Mouse (Mus musculus) limb, embryonic 11.5 days (tissue): ENCODE data around the gene Lsm14a. TPM values are rescaled to one million over a fixed set of nuclear protein-coding genes. Genes with fewer than 3 reads are reported as not detected.

Experiments
- ATAC-seq: fragments of 200-750 bp; cut with Nextera tagmentation; 2 replicates; pipeline ENCODE4 v1.8.0; 2017; ENCODE audit warnings: low read depth; ENCODE audit not compliant: insufficient number of reproducible peaks, low FRiP score, low TSS enrichment
- DNase-seq: peaks from one replicate; pipeline ENCODE4 v3.0.0-alpha.2; 2015; ENCODE audit warnings: low spot score
- H3K27ac ChIP-seq: fragments of 300-500 bp; sonication (generic); replicated peaks from 2 replicates; pipeline ENCODE4 v1.5.1; 2014; ENCODE audit warnings: low read depth, mild to moderate bottlenecking, low read length
- H3K27me3 ChIP-seq: fragments of 300-500 bp; sonication (generic); 2 replicates; pipeline ENCODE4 v1.6.1; 2014; ENCODE audit warnings: mild to moderate bottlenecking, low read length, mixed read lengths; ENCODE audit not compliant: control insufficient read depth, insufficient read depth
- H3K36me3 ChIP-seq: fragments of 300-500 bp; sonication (generic); 2 replicates; pipeline ENCODE4 v1.6.1; 2014; ENCODE audit warnings: mild to moderate bottlenecking, low read length, moderate library complexity, mixed read lengths; ENCODE audit not compliant: control insufficient read depth, insufficient read depth
- H3K4me1 ChIP-seq: fragments of 300-500 bp; sonication (generic); 2 replicates; pipeline ENCODE4 v1.6.1; 2014; ENCODE audit warnings: low read length, mixed read lengths; ENCODE audit not compliant: control insufficient read depth, insufficient read depth
- H3K4me2 ChIP-seq: fragments of 300-500 bp; sonication (generic); 2 replicates; pipeline ENCODE4 v1.6.1; 2014; ENCODE audit warnings: low read depth, mild to moderate bottlenecking, moderate library complexity; ENCODE audit not compliant: severe bottlenecking
- H3K4me3 ChIP-seq: fragments of 300-500 bp; sonication (generic); 2 replicates; pipeline ENCODE4 v1.5.1; 2014; ENCODE audit warnings: low read depth, low read length
- H3K9ac ChIP-seq: fragments of 300-500 bp; sonication (generic); 2 replicates; pipeline ENCODE4 v1.6.1; 2014; ENCODE audit warnings: mild to moderate bottlenecking, low read length
- H3K9me3 ChIP-seq: fragments of 300-500 bp; sonication (generic); 2 replicates; pipeline ENCODE4 v1.6.1; 2016; ENCODE audit warnings: low read length; ENCODE audit not compliant: control insufficient read depth
- WGBS: fragments of 180-500 bp; shearing (Covaris S2); extraction: QIAGEN DNeasy Blood & Tissue Kit; methylation state at CpG from one replicate; pipeline ENCODE4 v1.1.7; 2014; 5-methylcytosine and 5-hydroxymethylcytosine counted together
- polyA plus RNA-seq: library from polyadenylated mRNA; unstranded; fragments of >200 nt; fragmentation: Nextera tagmentation; extraction: Ambion mirVana; gene quantifications from 2 replicates; pipeline ENCODE4 v1.2.1, GENCODE M21; 2014

Gene Lsm14a
- polyA plus RNA-seq, 1 experiment from 2014 or later, result 70.5 TPM

GRCm38 (mm10) chr7:34395761-34396160 lies 2.6 kb upstream of the Lsm14a start:
- DNase-seq, result no peak
- Histone ChIP-seq H3K4me1 (0 out of 2 replicates have a peak, but pooled peaks cover 2% of the 10 kb centered on the region), H3K4me3 (no peak overlapping the region), H3K27me3 (no peaks in the 10 kb centered on the region), H3K9me3 (no peaks in the 10 kb centered on the region), H3K4me2 (no peak overlapping the region), H3K36me3 (no peaks in the 10 kb centered on the region), H3K9ac (no peak overlapping the region), H3K27ac (no peak overlapping the region)
- no peak for ATAC-seq
- 68% methylated on average over 6 of the region's 6 CpGs for WGBS

- no peak for ATAC-seq
- DNase-seq, result no peak
- Histone ChIP-seq H3K9ac (no peak overlapping the region), H3K36me3 (no peaks in the 10 kb centered on the region), H3K27me3 (no peaks in the 10 kb centered on the region), H3K9me3 (no peaks in the 10 kb centered on the region), H3K27ac (no peak overlapping the region), H3K4me3 (no peak overlapping the region), H3K4me1 (0 out of 2 replicates have a peak, but pooled peaks cover 2% of the 10 kb centered on the region), H3K4me2 (no peak overlapping the region)
- 78% methylated on average over 5 of the region's 5 CpGs for WGBS
Measured at GRCm38 (mm10) chr7:34394636-34395035, 1.5 kb upstream of the Lsm14a start.

GRCm38 (mm10) chr7:34394091-34394490 lies 976 bp upstream of the Lsm14a start:
- Histone ChIP-seq H3K4me3 (no peak overlapping the region), H3K27me3 (no peaks in the 10 kb centered on the region), H3K4me1 (0 out of 2 replicates have a peak, but pooled peaks cover 2% of the 10 kb centered on the region), H3K9me3 (no peaks in the 10 kb centered on the region), H3K9ac (no peak overlapping the region), H3K36me3 (no peaks in the 10 kb centered on the region), H3K27ac (no peak overlapping the region), H3K4me2 (no peak overlapping the region)
- ATAC-seq (no peak), DNase-seq (no peak)
- WGBS, result 73% methylated on average over 2 of the region's 2 CpGs

- Histone ChIP-seq H3K9me3 (no peaks in the 10 kb centered on the region), H3K36me3 (no peaks in the 10 kb centered on the region), H3K27me3 (no peaks in the 10 kb centered on the region), H3K9ac (no peak overlapping the region), H3K27ac (no peak overlapping the region), H3K4me3 (no peak overlapping the region), H3K4me1 (peaks cover 3% of the 10 kb centered on the region; the same call in 1 of the 2 replicates), H3K4me2 (no peak overlapping the region)
- WGBS, result 68% methylated on average over 4 of the region's 4 CpGs
- ATAC-seq, result no peak
- DNase-seq, result no peak
Measured at GRCm38 (mm10) chr7:34392335-34392734, 780 bp downstream of the Lsm14a start.

- 78% methylated on average over 4 of the region's 4 CpGs for WGBS
Measured at GRCm38 (mm10) chr7:34391711-34392110, 1.4 kb downstream of the Lsm14a start.

GRCm38 (mm10) chr7:34390834-34391155 lies 2.3 kb downstream of the Lsm14a start:
- Histone ChIP-seq H3K27me3 (no peaks in the 10 kb centered on the region), H3K27ac (0 out of 2 replicates have a peak overlapping the region, but pooled peaks have one; percentile 10), H3K36me3 (no peaks in the 10 kb centered on the region), H3K9ac (peak overlapping the region; percentile 99), H3K4me3 (no peak overlapping the region; the same call in 1 of the 2 replicates), H3K4me1 (peaks cover 9% of the 10 kb centered on the region; the same call in 1 of the 2 replicates), H3K4me2 (peak overlapping the region; percentile 59; the same call in 1 of the 2 replicates), H3K9me3 (no peaks in the 10 kb centered on the region)
- WGBS, result 67% methylated on average over 7 of the region's 7 CpGs
- no peak for DNase-seq
- ATAC-seq, result no peak

More at GRCm38 (mm10) chr7:34391711-34392110, 1.4 kb downstream of the Lsm14a start:
- DNase-seq, result no peak
- no peaks in the 10 kb centered on the region for H3K9me3 ChIP-seq
- H3K27me3 ChIP-seq, result no peaks in the 10 kb centered on the region
- H3K36me3 ChIP-seq, result no peaks in the 10 kb centered on the region
- H3K4me1 ChIP-seq, result peaks cover 8% of the 10 kb centered on the region; the same call in 1 of the 2 replicates
- H3K9ac ChIP-seq, result no peak overlapping the region
- H3K4me2 ChIP-seq, result no peak overlapping the region
- no peak overlapping the region for H3K4me3 ChIP-seq
- ATAC-seq, result no peak
- no peak overlapping the region for H3K27ac ChIP-seq

GRCm38 (mm10) chr7:34390111-34390833 lies 2.8 kb downstream of the Lsm14a start:
- DNase-seq, result peak; percentile 38

GRCm38 (mm10) chr7:34389277-34390085 lies 3.6 kb downstream of the Lsm14a start:
- Histone ChIP-seq H3K36me3 (no peaks in the 10 kb centered on the region), H3K9me3 (no peaks in the 10 kb centered on the region), H3K4me1 (peaks cover 9% of the 10 kb centered on the region; the same call in 1 of the 2 replicates), H3K27me3 (no peaks in the 10 kb centered on the region), H3K9ac (peak overlapping the region; percentile 99), H3K4me3 (peak overlapping the region; percentile 85), H3K27ac (peak overlapping the region; percentile 98), H3K4me2 (peak overlapping the region; percentile 83)
- WGBS, result under 1% methylated on average over 86 of the region's 100 CpGs
- DNase-seq, result peak; percentile 92
- ATAC-seq, result peak; percentile 89

More at GRCm38 (mm10) chr7:34390111-34390833, 2.8 kb downstream of the Lsm14a start:
- Histone ChIP-seq H3K4me3 (peak overlapping the region; percentile 85), H3K27ac (peak overlapping the region; percentile 98), H3K4me2 (peak overlapping the region; percentile 59), H3K9me3 (no peaks in the 10 kb centered on the region), H3K27me3 (no peaks in the 10 kb centered on the region), H3K36me3 (no peaks in the 10 kb centered on the region), H3K4me1 (peaks cover 9% of the 10 kb centered on the region; the same call in 1 of the 2 replicates), H3K9ac (peak overlapping the region; percentile 99)
- WGBS, result 12% methylated on average over 18 of the region's 18 CpGs
- no peak for ATAC-seq
